Mouse (Mus musculus) c-Kit-negative CD71-positive TER-119-positive erythroid progenitor cells, embryonic 14.5 days (primary cell): ENCODE data around the gene Ankrd1.
A peak's percentile ranks its signal among the peaks of the same experiment; 100 is the strongest.

Experiments
- DNase-seq: peaks from one replicate; pipeline ENCODE4 v3.0.0-alpha.2; 2013; ENCODE audit warnings: low read depth, low spot score

Gene Ankrd1

GRCm38 (mm10) chr19:36110465-36110864, 9.4 kb downstream of the Ankrd1 start:
- DNase-seq, result no peak

- no peak for DNase-seq
Observed at GRCm38 (mm10) chr19:36109318-36109944, 10.5 kb downstream of the Ankrd1 start.

- DNase-seq, result no peak
Observed at GRCm38 (mm10) chr19:36103909-36104308, 16.0 kb downstream of the Ankrd1 start.

- no peak for DNase-seq
Observed at GRCm38 (mm10) chr19:36098916-36099315, 21.0 kb downstream of the Ankrd1 start.

GRCm38 (mm10) chr19:36098265-36098664, 21.6 kb downstream of the Ankrd1 start:
- no peak for DNase-seq

GRCm38 (mm10) chr19:36097194-36097593, 22.7 kb downstream of the Ankrd1 start:
- no peak for DNase-seq

GRCm38 (mm10) chr19:36090781-36091180, 29.1 kb downstream of the Ankrd1 start:
- no peak for DNase-seq

- DNase-seq, result peak; percentile 74
Observed at GRCm38 (mm10) chr19:36083262-36084225, 36.4 kb downstream of the Ankrd1 start, which contains the start of gene Rpp30. Gene Rpp30, plus strand, starts transcription at chr19:36083716.

GRCm38 (mm10) chr19:36082606-36083261, 37.2 kb downstream of the Ankrd1 start:
- peak; percentile 39 for DNase-seq

GRCm38 (mm10) chr19:36062801-36063529, 56.9 kb downstream of the Ankrd1 start:
- no peak for DNase-seq
